Mouse (Mus musculus) lung, postnatal 0 days (tissue): Measurements from ENCODE around the gene Yrdc.

Experiments used
- CTCF ChIP-seq: IDR thresholded peaks from 2 replicates; pipeline ENCODE4 v1.5.1; 2016; ENCODE audit warnings: antibody characterized with exemption, mild to moderate bottlenecking
- EP300 ChIP-seq: IDR thresholded peaks from 2 replicates; pipeline ENCODE4 v1.6.1; 2016; ENCODE audit warnings: antibody characterized with exemption, mild to moderate bottlenecking, control low read depth

GRCm38 (mm10) chr4:124858370-124858769 lies 7.9 kb downstream of the Yrdc start:
- no peak for TF ChIP-seq CTCF
- no peak for TF ChIP-seq EP300
